Mouse (Mus musculus): Measurements from ENCODE around the gene a. TPM values are rescaled to one million over a fixed set of nuclear protein-coding genes. Genes with fewer than 3 reads are reported as not detected.

a gene
- polyA plus RNA-seq, 1 experiment from 2014 or later = not detected

- Histone ChIP-seq H3K27ac (ENCODE audit: low read length) (no peak overlapping the region), H3K4me3 (ENCODE audit: low read length) (no peak overlapping the region), H3K36me3 (ENCODE audit: control insufficient read depth, insufficient read depth, low read length) (no peaks in the 10 kb centered on the region), H3K4me1 (replicated peaks; ENCODE audit: control insufficient read depth, insufficient read depth, low read length) (peaks cover 8% of the 10 kb centered on the region), H3K9ac (ENCODE audit: low read length) (no peak overlapping the region), H3K27me3 (ENCODE audit: control insufficient read depth, insufficient read depth, low read depth, low read length) (no peaks in the 10 kb centered on the region), H3K4me2 (ENCODE audit: low read depth, low read length) (no peak overlapping the region), H3K9me3 (ENCODE audit: control insufficient read depth, low read length) (no peaks in the 10 kb centered on the region)
- ATAC-seq (ENCODE audit: low read depth) = no peak
- WGBS = 28% methylated on average over 7 of the region's 7 CpGs
These were observed 288.4 kb downstream of the a start for GRCm38 (mm10) chr2:155079500-155080178.

- no peaks in the 10 kb centered on the region for H3K36me3 ChIP-seq (ENCODE audit: control insufficient read depth, insufficient read depth, low read length)
- no peak overlapping the region for H3K27ac ChIP-seq (ENCODE audit: low read length)
- 36% methylated on average over 4 of the region's 4 CpGs for WGBS
- H3K4me3 ChIP-seq (ENCODE audit: low read length) = no peak overlapping the region
- no peak for ATAC-seq (ENCODE audit: low read depth)
- H3K27me3 ChIP-seq (ENCODE audit: control insufficient read depth, insufficient read depth, low read depth, low read length) = no peaks in the 10 kb centered on the region
- no peak overlapping the region for H3K9ac ChIP-seq (ENCODE audit: low read length)
- peaks cover 2% of the 10 kb centered on the region for H3K4me1 ChIP-seq (replicated peaks; ENCODE audit: control insufficient read depth, insufficient read depth, low read length)
- no peaks in the 10 kb centered on the region for H3K9me3 ChIP-seq (ENCODE audit: control insufficient read depth, low read length)
- H3K4me2 ChIP-seq (ENCODE audit: low read depth, low read length) = no peak overlapping the region
These were observed 289.0 kb downstream of the a start for GRCm38 (mm10) chr2:155080179-155080530.

GRCm38 (mm10) chr2:155081056-155081455, 289.9 kb downstream of the a start:
- Histone ChIP-seq H3K4me3 (ENCODE audit: low read length) (no peak overlapping the region), H3K27ac (ENCODE audit: low read length) (no peak overlapping the region), H3K27me3 (ENCODE audit: control insufficient read depth, insufficient read depth, low read depth, low read length) (no peaks in the 10 kb centered on the region), H3K9me3 (ENCODE audit: control insufficient read depth, low read length) (no peaks in the 10 kb centered on the region), H3K4me2 (ENCODE audit: low read depth, low read length) (no peak overlapping the region), H3K36me3 (ENCODE audit: control insufficient read depth, insufficient read depth, low read length) (no peaks in the 10 kb centered on the region), H3K4me1 (replicated peaks; ENCODE audit: control insufficient read depth, insufficient read depth, low read length) (no peaks in the 10 kb centered on the region), H3K9ac (ENCODE audit: low read length) (no peak overlapping the region)
- WGBS = 81% methylated on average over 3 of the region's 3 CpGs
- ATAC-seq (ENCODE audit: low read depth) = no peak

- no peaks in the 10 kb centered on the region for H3K4me1 ChIP-seq (replicated peaks; ENCODE audit: control insufficient read depth, insufficient read depth, low read length)
- H3K4me3 ChIP-seq (ENCODE audit: low read length) = no peak overlapping the region
- no peaks in the 10 kb centered on the region for H3K36me3 ChIP-seq (ENCODE audit: control insufficient read depth, insufficient read depth, low read length)
- ATAC-seq (ENCODE audit: low read depth) = peak; percentile 76
- no peak overlapping the region for H3K27ac ChIP-seq (ENCODE audit: low read length)
- WGBS = 12% methylated on average over 8 of the region's 8 CpGs
- H3K27me3 ChIP-seq (ENCODE audit: control insufficient read depth, insufficient read depth, low read depth, low read length) = no peaks in the 10 kb centered on the region
- H3K4me2 ChIP-seq (ENCODE audit: low read depth, low read length) = no peak overlapping the region
- no peaks in the 10 kb centered on the region for H3K9me3 ChIP-seq (ENCODE audit: control insufficient read depth, low read length)
- H3K9ac ChIP-seq (ENCODE audit: low read length) = no peak overlapping the region
These were observed 291.1 kb downstream of the a start for GRCm38 (mm10) chr2:155082121-155082803.

GRCm38 (mm10) chr2:155084546-155084945, 293.3 kb downstream of the a start:
- Histone ChIP-seq H3K4me2 (ENCODE audit: low read depth, low read length) (no peak overlapping the region), H3K9me3 (ENCODE audit: control insufficient read depth, low read length) (no peaks in the 10 kb centered on the region), H3K4me1 (replicated peaks; ENCODE audit: control insufficient read depth, insufficient read depth, low read length) (no peaks in the 10 kb centered on the region), H3K27ac (ENCODE audit: low read length) (no peak overlapping the region), H3K4me3 (ENCODE audit: low read length) (no peak overlapping the region), H3K9ac (ENCODE audit: low read length) (no peak overlapping the region), H3K36me3 (ENCODE audit: control insufficient read depth, insufficient read depth, low read length) (no peaks in the 10 kb centered on the region), H3K27me3 (ENCODE audit: control insufficient read depth, insufficient read depth, low read depth, low read length) (no peaks in the 10 kb centered on the region)
- no peak for ATAC-seq (ENCODE audit: low read depth)
- WGBS = 80% methylated on average over 5 of the region's 5 CpGs

- no peaks in the 10 kb centered on the region for H3K36me3 ChIP-seq (ENCODE audit: control insufficient read depth, insufficient read depth, low read length)
- no peak overlapping the region for H3K4me2 ChIP-seq (ENCODE audit: low read depth, low read length)
- no peak overlapping the region for H3K9ac ChIP-seq (ENCODE audit: low read length)
- no peaks in the 10 kb centered on the region for H3K9me3 ChIP-seq (ENCODE audit: control insufficient read depth, low read length)
- no peaks in the 10 kb centered on the region for H3K4me1 ChIP-seq (replicated peaks; ENCODE audit: control insufficient read depth, insufficient read depth, low read length)
- no peak overlapping the region for H3K4me3 ChIP-seq (ENCODE audit: low read length)
- 78% methylated on average over 5 of the region's 5 CpGs for WGBS
- ATAC-seq (ENCODE audit: low read depth) = no peak
- H3K27me3 ChIP-seq (ENCODE audit: control insufficient read depth, insufficient read depth, low read depth, low read length) = no peaks in the 10 kb centered on the region
- H3K27ac ChIP-seq (ENCODE audit: low read length) = no peak overlapping the region
These were observed 295.1 kb downstream of the a start for GRCm38 (mm10) chr2:155086328-155086727.

GRCm38 (mm10) chr2:155088264-155088663, 297.1 kb downstream of the a start:
- H3K4me3 ChIP-seq (ENCODE audit: low read length) = no peak overlapping the region
- no peaks in the 10 kb centered on the region for H3K4me1 ChIP-seq (replicated peaks; ENCODE audit: control insufficient read depth, insufficient read depth, low read length)
- H3K4me2 ChIP-seq (ENCODE audit: low read depth, low read length) = no peak overlapping the region
- H3K9ac ChIP-seq (ENCODE audit: low read length) = no peak overlapping the region
- H3K27me3 ChIP-seq (ENCODE audit: control insufficient read depth, insufficient read depth, low read depth, low read length) = no peaks in the 10 kb centered on the region
- no peak for ATAC-seq (ENCODE audit: low read depth)
- H3K9me3 ChIP-seq (ENCODE audit: control insufficient read depth, low read length) = no peaks in the 10 kb centered on the region
- no peaks in the 10 kb centered on the region for H3K36me3 ChIP-seq (ENCODE audit: control insufficient read depth, insufficient read depth, low read length)
- 49% methylated on average over 6 of the region's 6 CpGs for WGBS
- no peak overlapping the region for H3K27ac ChIP-seq (ENCODE audit: low read length)

GRCm38 (mm10) chr2:155090909-155091742, 299.9 kb downstream of the a start:
- no peak overlapping the region for H3K4me3 ChIP-seq (ENCODE audit: low read length)
- no peak overlapping the region for H3K9ac ChIP-seq (ENCODE audit: low read length)
- WGBS = 49% methylated on average over 13 of the region's 13 CpGs
- H3K36me3 ChIP-seq (ENCODE audit: control insufficient read depth, insufficient read depth, low read length) = no peaks in the 10 kb centered on the region
- no peak overlapping the region for H3K4me2 ChIP-seq (ENCODE audit: low read depth, low read length)
- no peak for ATAC-seq (ENCODE audit: low read depth)
- no peaks in the 10 kb centered on the region for H3K4me1 ChIP-seq (replicated peaks; ENCODE audit: control insufficient read depth, insufficient read depth, low read length)
- no peaks in the 10 kb centered on the region for H3K27me3 ChIP-seq (ENCODE audit: control insufficient read depth, insufficient read depth, low read depth, low read length)
- no peak overlapping the region for H3K27ac ChIP-seq (ENCODE audit: low read length)
- no peaks in the 10 kb centered on the region for H3K9me3 ChIP-seq (ENCODE audit: control insufficient read depth, low read length)

GRCm38 (mm10) chr2:155091743-155092075, 300.5 kb downstream of the a start:
- no peaks in the 10 kb centered on the region for H3K36me3 ChIP-seq (ENCODE audit: control insufficient read depth, insufficient read depth, low read length)
- no peaks in the 10 kb centered on the region for H3K27me3 ChIP-seq (ENCODE audit: control insufficient read depth, insufficient read depth, low read depth, low read length)
- H3K9me3 ChIP-seq (ENCODE audit: control insufficient read depth, low read length) = no peaks in the 10 kb centered on the region
- H3K27ac ChIP-seq (ENCODE audit: low read length) = no peak overlapping the region
- no peaks in the 10 kb centered on the region for H3K4me1 ChIP-seq (replicated peaks; ENCODE audit: control insufficient read depth, insufficient read depth, low read length)
- no peak overlapping the region for H3K4me2 ChIP-seq (ENCODE audit: low read depth, low read length)
- no peak overlapping the region for H3K4me3 ChIP-seq (ENCODE audit: low read length)
- 81% methylated on average over 3 of the region's 3 CpGs for WGBS
- no peak for ATAC-seq (ENCODE audit: low read depth)
- no peak overlapping the region for H3K9ac ChIP-seq (ENCODE audit: low read length)
